Mouse (Mus musculus): ENCODE data around the gene Il18rap. TPM values are rescaled to one million over a fixed set of nuclear protein-coding genes. Genes with fewer than 3 reads are reported as not detected.
"Not testable (repeated sequence)": the region's sequence is repeated elsewhere in the genome, so short reads cannot be mapped to it uniquely, and the experiment has no call there.

The Il18rap gene
- total RNA-seq, 1 experiment from 2014 or later = 12.3 TPM

DNA sequence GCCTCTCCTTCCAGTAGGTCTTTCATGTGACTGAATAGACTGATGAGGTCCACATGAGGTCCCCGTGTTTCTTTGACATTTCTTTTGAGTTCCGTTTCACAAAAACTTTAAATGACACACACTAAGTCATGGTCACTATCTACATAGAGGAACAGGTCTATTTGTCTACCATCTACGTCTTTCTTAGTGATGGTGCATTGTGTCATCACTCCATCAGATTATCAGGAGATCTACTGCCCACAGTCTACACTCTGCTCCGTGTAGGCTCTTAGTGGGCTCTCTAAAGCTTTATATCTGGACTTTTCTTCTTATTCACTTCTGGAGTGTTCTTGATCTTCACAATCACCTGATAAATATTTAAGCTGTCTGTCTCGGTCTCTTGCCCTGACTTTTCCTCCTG is 14.1 kb downstream of the Il18rap start:
- no peak for ATAC-seq (replicated peaks; ENCODE audit: low read depth, poor library complexity, severe bottlenecking)

DNA sequence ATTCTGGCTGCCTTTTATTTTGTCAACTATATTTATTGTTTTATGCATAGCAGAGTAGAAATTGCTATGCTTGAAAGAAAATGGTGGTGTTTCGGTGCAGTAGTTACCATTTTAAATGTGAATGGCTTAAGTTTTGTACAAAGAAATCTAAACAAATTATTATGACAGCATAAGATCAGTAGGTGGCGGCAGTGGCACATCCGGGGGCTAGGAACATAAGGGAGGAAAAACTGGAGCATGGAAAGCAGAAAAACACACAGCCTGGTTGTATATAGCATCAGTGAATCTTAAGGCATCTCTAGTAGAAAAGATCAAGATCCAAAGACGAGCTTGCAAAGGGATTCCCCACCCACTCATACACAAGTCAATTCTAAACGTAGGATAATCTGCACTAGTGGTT is 22.4 kb downstream of the Il18rap start:
- ATAC-seq (replicated peaks; ENCODE audit: low read depth, poor library complexity, severe bottlenecking) = no peak

DNA sequence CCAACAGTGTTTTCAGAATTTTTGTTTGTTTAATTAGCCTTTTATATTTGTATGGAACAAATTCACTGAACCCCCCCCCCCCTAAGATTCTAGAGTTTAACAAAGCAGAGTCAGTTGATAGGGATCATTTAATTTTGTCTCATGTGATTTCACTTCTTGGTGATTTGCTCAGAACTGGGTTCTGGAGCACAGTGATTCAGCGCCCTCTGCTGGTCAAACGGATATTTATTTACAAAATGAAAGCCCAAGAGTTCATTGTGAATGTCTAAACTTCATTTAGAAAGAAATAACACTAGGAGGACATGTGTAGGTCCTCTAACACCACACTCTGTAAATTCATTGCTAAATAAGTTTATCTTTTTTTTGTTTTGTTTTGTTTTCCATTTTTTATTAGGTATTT is 29.5 kb downstream of the Il18rap start:
- ATAC-seq (replicated peaks; ENCODE audit: low read depth, poor library complexity, severe bottlenecking) = peak; percentile 63; the same call in 1 of the 2 replicates

DNA sequence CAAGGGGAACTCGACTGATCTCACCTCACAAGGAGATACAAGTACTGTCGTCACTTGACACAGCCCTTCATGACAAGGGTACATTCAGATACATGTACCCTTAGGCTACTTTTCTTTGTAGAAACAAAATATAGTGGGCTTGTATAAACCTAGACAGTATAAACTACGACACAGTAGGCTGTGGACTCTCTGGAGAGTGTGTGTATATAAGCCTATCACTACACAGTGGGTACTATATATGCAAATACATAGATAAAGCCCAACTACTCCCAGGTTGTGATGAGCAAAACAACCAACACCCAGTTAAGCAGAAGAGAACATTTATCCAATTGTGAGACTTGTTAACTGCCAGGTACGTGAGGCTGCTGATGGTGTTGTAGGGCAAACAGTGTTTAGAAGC is 31.5 kb downstream of the Il18rap start:
- ATAC-seq (replicated peaks; ENCODE audit: low read depth, poor library complexity, severe bottlenecking) = no peak

DNA sequence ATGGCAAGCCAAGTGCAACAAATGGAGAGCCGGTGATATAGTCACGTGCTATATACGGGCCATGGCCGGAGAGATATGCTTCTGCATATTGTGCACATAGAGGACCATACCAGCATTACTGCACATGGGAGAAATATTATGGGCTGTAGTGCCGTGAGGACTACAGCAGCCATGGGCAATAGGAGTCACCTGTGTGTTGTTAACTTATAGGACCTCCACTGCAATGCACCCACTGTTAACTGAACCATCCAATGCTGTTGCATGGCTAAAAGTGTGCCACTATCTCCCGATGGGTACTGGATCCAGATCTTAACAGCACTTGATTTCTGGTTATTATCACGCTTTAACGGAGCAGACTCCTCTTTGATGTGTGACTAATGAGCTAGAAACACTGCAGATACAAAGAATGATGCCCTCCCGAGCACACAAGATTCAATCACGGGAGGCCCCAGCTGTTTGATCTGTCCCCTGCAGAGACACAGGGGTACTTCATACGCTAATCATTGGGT is 32.0 kb downstream of the Il18rap start:
- no peak for ATAC-seq (replicated peaks; ENCODE audit: low read depth, poor library complexity, severe bottlenecking)

DNA sequence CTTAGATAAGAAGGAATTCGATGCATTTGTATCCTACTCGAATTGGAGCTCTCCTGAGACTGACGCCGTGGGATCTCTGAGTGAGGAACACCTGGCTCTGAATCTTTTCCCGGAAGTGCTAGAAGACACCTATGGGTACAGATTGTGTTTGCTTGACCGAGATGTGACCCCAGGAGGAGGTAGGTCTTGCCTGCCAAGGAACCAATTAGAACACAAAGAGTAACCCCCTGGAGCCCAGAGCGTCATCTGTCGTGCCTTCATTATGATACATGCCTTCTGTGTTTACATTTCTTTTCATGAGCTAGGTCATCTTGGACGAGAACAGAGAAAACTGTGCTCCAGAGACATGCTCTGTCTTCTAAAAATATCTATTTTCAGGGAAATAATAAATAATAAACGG is 32.6 kb downstream of the Il18rap start:
- ATAC-seq (replicated peaks; ENCODE audit: low read depth, poor library complexity, severe bottlenecking) = no peak

DNA sequence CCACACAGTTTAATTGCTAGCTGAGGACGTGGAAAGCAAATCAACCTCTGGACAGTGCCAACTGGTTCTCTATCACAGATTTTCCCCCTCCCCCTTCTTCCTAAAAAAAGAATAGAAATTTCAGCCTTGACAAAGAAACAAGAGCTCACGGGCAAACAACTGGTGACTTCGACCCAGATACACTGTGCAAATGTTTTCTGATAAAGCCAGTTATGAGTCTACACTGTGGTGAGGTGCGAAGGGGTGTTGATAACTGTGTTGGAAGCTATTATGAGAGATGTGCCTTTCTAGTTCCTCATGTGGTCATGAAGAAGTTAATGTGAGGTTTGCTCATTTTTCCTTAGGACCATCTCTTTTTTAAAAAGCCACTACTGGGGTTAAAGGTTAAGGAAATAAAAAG is 54.2 kb downstream of the Il18rap start:
- no peak for ATAC-seq (replicated peaks; ENCODE audit: low read depth, poor library complexity, severe bottlenecking)

DNA sequence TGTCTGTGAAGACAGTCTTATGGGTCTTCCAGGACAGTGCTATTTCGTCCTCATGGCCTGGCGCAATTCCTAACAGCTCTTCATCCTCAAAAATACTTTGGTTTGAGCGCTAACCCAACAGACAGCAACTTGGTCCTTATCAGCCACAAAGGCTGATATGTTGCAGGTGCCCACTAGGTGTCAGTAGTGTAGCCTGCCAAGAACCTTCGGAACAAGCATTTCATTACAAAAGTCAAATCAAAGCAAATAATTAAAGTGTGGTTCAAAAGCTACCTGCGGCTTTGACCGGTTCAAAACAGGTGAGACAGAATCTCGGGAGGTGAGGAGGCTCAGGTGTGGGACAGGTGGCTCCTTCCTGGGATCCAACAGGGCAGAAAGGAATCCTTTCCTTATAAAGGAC is 64.6 kb downstream of the Il18rap start, which contains the start of gene Slc9a4:
Slc9a4 (plus strand) TSS at position 298 of the 400 bp plus-strand sequence.
- ATAC-seq (replicated peaks; ENCODE audit: low read depth, poor library complexity, severe bottlenecking) = peak; percentile 62; the same call in 1 of the 2 replicates

DNA sequence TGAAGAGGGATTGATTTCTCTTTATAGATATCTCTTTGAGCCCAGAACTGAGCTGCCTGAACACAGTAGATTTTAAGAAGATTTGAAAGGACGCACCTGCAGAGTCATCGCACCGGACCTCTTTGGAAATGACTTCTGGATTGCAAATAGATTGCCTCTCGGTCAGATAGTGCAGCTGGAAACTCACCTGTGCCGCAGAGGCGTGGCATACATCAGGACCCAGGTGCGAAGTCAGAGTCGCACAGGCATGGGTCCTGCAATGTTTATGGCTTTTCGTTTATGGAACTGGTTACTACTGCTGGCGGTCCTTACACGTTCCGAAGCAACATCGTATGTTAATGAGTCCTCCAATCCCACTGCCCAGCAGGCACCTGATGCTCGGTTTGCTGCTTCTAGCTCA is 65.1 kb downstream of the Il18rap start:
- ATAC-seq (replicated peaks; ENCODE audit: low read depth, poor library complexity, severe bottlenecking) = no peak

DNA sequence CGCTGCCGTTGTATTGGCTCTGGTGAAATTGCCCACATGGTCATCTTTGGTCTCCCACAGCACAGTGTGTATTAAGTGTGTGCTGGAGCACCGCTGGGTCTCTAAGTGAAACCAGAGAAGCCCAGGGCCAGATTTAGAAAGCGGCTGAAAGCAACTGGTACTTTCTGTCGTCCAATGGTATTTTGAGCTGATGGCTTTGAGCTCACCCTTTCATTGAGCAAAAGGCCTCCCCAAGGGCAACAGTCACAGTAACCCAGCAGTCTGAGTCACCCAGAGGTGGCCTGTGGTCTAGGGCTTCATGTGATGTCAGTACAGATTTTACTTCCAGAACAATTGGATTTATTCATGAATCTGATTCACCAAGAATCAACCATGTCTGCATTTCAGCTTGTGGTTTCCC is 71.6 kb downstream of the Il18rap start:
- no peak for ATAC-seq (replicated peaks; ENCODE audit: low read depth, poor library complexity, severe bottlenecking)

DNA sequence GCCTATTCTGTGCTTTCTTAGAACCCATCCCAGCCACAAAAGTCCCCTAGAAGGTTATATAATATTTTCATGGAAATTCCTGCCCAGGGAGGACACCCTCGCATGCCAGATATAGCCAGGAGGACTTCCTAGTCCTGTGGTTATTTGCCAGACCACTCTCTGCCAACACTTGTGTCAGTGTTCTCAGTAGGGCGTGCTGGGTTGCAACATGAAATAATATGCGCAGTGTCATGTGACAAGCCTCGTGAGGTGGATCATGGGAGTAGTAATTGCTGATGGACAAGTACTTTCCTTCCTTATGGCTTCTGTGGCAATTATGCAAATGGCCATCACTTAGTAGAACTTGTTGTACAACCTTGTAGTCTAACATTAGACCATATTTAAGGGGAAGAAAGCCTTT is 75.8 kb downstream of the Il18rap start:
- ATAC-seq (replicated peaks; ENCODE audit: low read depth, poor library complexity, severe bottlenecking) = no peak

DNA sequence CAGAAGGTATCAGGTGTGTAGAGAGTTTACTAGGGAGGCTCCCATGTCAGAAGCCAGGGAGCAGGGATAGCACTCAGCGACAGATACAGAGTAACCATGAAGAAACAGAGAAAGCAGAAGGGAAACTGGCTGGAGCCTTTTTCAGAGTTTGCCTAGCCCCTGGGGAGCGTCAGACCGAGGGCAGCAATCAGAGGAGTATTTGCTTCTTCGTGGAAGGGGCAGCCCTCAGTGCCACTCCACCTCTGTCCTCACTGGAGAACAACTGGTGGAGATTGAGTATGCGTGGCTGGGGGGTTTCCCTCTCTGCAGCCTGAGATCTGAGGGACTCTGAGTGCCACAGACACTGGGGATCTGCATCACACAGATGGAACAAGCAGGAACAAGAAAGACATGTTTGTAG is 82.7 kb downstream of the Il18rap start:
- ATAC-seq (replicated peaks; ENCODE audit: low read depth, poor library complexity, severe bottlenecking) = no peak

DNA sequence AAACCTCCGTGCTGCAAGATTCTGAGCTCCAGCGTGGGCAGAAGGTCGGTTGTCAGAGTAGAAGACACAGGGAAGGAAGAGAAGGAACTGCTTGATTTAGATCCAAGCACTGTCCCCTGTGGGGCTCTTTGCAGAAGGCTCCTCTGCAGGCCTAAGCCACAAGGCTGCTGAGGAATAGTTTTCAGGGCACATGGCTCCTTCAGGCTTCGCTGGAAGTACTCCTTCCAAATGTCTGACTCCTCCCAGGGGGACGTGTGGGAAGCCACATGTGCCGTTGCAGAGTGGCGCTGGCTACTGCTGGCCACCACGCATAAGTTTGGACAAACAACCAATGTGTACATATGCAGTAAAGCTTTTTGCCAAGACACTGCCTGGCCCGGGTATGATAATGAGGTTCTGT is 84.5 kb downstream of the Il18rap start:
- not testable (repeated sequence) for ATAC-seq (replicated peaks; ENCODE audit: low read depth, poor library complexity, severe bottlenecking)

DNA sequence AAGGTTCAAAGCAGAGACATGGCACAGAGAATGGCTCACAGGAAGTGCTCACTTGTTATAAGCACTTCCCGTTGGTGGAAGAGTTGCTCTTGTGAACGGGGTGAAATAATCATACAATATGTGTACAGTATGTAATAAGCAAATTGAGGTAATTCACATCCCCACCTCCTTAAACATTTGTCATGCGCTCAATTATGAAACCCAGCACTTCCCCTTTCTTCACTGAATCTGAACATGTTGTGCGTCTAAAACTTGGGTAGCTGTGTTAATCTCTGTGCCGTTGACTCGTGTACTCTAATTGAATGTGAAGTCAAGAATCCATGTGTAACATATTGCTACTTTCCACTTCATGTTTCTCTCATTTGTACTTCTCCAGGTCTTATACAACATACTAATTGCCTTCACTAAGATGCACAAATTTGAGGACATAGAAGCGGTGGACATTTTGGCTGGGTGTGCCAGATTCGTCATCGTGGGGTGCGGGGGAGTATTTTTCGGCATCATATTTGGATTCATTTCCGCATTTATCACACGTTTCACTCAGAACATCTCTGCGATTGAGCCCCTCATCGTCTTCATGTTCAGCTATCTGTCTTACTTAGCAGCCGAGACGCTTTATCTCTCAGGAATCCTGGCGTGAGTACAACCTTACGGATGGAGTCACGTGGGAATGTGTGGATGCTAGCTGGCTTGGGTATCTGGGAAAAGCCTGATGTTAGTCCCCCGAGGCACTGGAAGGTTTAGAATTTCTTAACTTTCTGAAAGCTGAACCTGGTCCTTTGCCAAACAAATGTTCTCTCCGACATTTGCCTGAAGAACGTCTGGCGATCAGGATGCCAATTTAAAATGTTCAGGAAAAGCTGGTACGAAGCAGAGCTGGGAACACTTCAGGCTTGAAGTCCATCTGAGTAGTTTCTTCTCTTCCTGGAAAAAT is 85.5 kb downstream of the Il18rap start:
- ATAC-seq (replicated peaks; ENCODE audit: low read depth, poor library complexity, severe bottlenecking) = peak; percentile 62

Other genes with a start within 250 kb of the Il18rap start
- gene Il1rl2, start 190.8 kb upstream of the Il18rap start, total RNA-seq (2017) = 1.4 and 4.2 TPM in 2 replicates
- gene Il1rl1, start 85.8 kb upstream of the Il18rap start, total RNA-seq (2017) = 40.6 and 44.8 TPM in 2 replicates
- gene Il18r1, start 49.8 kb upstream of the Il18rap start, total RNA-seq (2017) = 1.1 and 1.6 TPM in 2 replicates
- not detected in 2 replicates for gene Slc9a4, start 64.7 kb downstream of the Il18rap start, total RNA-seq (2017)
- 0.29 and 0.50 TPM in 2 replicates for gene Slc9a2, start 165.2 kb downstream of the Il18rap start, total RNA-seq (2017)